Mouse (Mus musculus) adrenal gland, postnatal 10 days (tissue): ENCODE results near the gene Sarm1. TPM values are rescaled to one million over a fixed set of nuclear protein-coding genes. Genes with fewer than 3 reads are reported as not detected.

Experiments used
- total RNA-seq, 2 experiments: library from RNA; stranded (reverse); gene quantifications; 2 replicates each; pipeline ENCODE4 v1.2.3; 2021

Gene Sarm1
- total RNA-seq, 2 experiments from 2014 or later, result 3.2 to 5.5 TPM

Other genes starting within 250 kb of the Sarm1 start
- gene 2610507B11Rik, start 236.0 kb downstream of the Sarm1 start, total RNA-seq, result 100 to 1,000 TPM; 138 to 184 TPM
- 1 to 10 TPM in 1 of 2 experiments, under 1 TPM in 1; 0.57 to 2.2 TPM for gene BC030499, start 206.9 kb downstream of the Sarm1 start, total RNA-seq
- gene Spag5, start 196.2 kb downstream of the Sarm1 start, total RNA-seq, result 10 to 100 TPM; 11.2 to 16.1 TPM
- gene Aldoc, start 174.8 kb downstream of the Sarm1 start, total RNA-seq, result 1 to 10 TPM; 8.3 to 8.6 TPM
- 10 to 100 TPM; 40.1 to 40.3 TPM for gene Pigs, start 169.3 kb downstream of the Sarm1 start, total RNA-seq
- gene Unc119, start 154.3 kb downstream of the Sarm1 start, total RNA-seq, result 10 to 100 TPM; 36.1 to 42.5 TPM
- under 1 TPM in 1 of 2 experiments, not detected in 1; 0.09 TPM for gene Foxn1, start 111.2 kb downstream of the Sarm1 start, total RNA-seq
- not detected for gene Slc13a2, start 75.5 kb downstream of the Sarm1 start, total RNA-seq
- gene Slc46a1, start 32.1 kb downstream of the Sarm1 start, total RNA-seq, result 10 to 100 TPM; 13.2 to 14.8 TPM
- 100 to 1,000 TPM; 229 to 546 TPM for gene Vtn, start 1.3 kb upstream of the Sarm1 start, total RNA-seq
- gene Sebox, start 5.7 kb upstream of the Sarm1 start, total RNA-seq, result not detected
- gene Tmem199, start 14.4 kb upstream of the Sarm1 start, total RNA-seq, result 10 to 100 TPM; 21.3 to 25.1 TPM
- 100 to 1,000 TPM; 188 to 199 TPM for gene Poldip2, start 14.4 kb upstream of the Sarm1 start, total RNA-seq
- gene Tnfaip1, start 38.6 kb upstream of the Sarm1 start, total RNA-seq, result 10 to 100 TPM; 52.2 to 55.1 TPM
- gene Ift20, start 38.6 kb upstream of the Sarm1 start, total RNA-seq, result 10 to 100 TPM; 69.1 to 71.5 TPM
- 10 to 100 TPM; 39.1 to 40.9 TPM for gene Tmem97, start 53.0 kb upstream of the Sarm1 start, total RNA-seq
- 10 to 100 TPM; 29.1 to 33.5 TPM for gene Nlk, start 199.6 kb upstream of the Sarm1 start, total RNA-seq